8 mouse cellular contexts compared by ENCODE assay signal in genomic region chr1:93686245-93686960, GRCm38 (mm10). TPM values are rescaled to one million over a fixed set of nuclear protein-coding genes. Genes with fewer than 3 reads are reported as not detected.
DNase-seq lines count a peak whose midpoint lies in the region; ATAC-seq lines count a peak whose summit lies in the region.

No protein-coding gene starts in this region.

- intact Hi-C loops in heart, postnatal 14 days (cut with DNase I): loop anchor here (5.0 kb wide), 1 partner anchor 49 kb away; no protein-coding TSS in a partner anchor

- DNase-seq in Muller cell, postnatal 12 days (ENCODE audit: inconsistent ontology term): peak; percentile 77
- DNase-seq in cerebellum, adult 11 months: peak; percentile 29
- DNase-seq in heart, postnatal 14 days: peak; percentile 47 to 62
- peak; percentile 83 to 92 for DNase-seq in kidney, postnatal 4 days
- peak; percentile 71 for DNase-seq in ovary, postnatal 36 days (ENCODE audit: low spot score)

- peak overlapping the region; percentile 65 for H3K4me3 ChIP-seq in forebrain, embryonic 13.5 days
- peak overlapping the region; percentile 66 for H3K4me3 ChIP-seq in lung, embryonic 15.5 days

- H3K27me3 ChIP-seq in forebrain, embryonic 13.5 days: peaks cover 4% of the 10 kb centered on the region
- H3K27me3 ChIP-seq in lung, embryonic 15.5 days: no peaks in the 10 kb centered on the region

- H3K9me3 ChIP-seq in forebrain, embryonic 13.5 days (replicated peaks): no peaks in the 10 kb centered on the region
- H3K9me3 ChIP-seq in lung, embryonic 15.5 days: no peaks in the 10 kb centered on the region

- peak; percentile 92 for ATAC-seq in forebrain, embryonic 13.5 days
- peak; percentile 84 for ATAC-seq in lung, embryonic 15.5 days (ENCODE audit: borderline replicate concordance, extremely low read depth, low FRiP score, low TSS enrichment)
- no peak for ATAC-seq in monocyte, adult 5-6 weeks (replicated peaks; ENCODE audit: insufficient number of reproducible peaks, low FRiP score, low TSS enrichment, poor library complexity, severe bottlenecking)

- peak overlapping the region; percentile 84 for H3K4me2 ChIP-seq in forebrain, embryonic 13.5 days
- peak overlapping the region; percentile 89 for H3K4me2 ChIP-seq in lung, embryonic 15.5 days

- peak overlapping the region; percentile 83 for H3K9ac ChIP-seq in forebrain, embryonic 13.5 days
- peak overlapping the region; percentile 63 for H3K9ac ChIP-seq in lung, embryonic 15.5 days

- WGBS in forebrain, embryonic 13.5 days: 1% methylated on average over 51 of the region's 51 CpGs
- 3% methylated on average over 51 of the region's 51 CpGs for WGBS in lung, embryonic 15.5 days

- H3K27ac ChIP-seq in forebrain, embryonic 13.5 days: peak overlapping the region; percentile 78
- peak overlapping the region; percentile 72 for H3K27ac ChIP-seq in lung, embryonic 15.5 days

- H3K4me1 ChIP-seq in forebrain, embryonic 13.5 days: peaks cover 32% of the 10 kb centered on the region
- peaks cover 28% of the 10 kb centered on the region for H3K4me1 ChIP-seq in lung, embryonic 15.5 days

- H3K36me3 ChIP-seq in forebrain, embryonic 13.5 days (ENCODE audit: poor library complexity, severe bottlenecking): peaks cover 15% of the 10 kb centered on the region
- 0 out of 2 replicates have a peak, but pooled peaks cover 8% of the 10 kb centered on the region for H3K36me3 ChIP-seq in lung, embryonic 15.5 days

RNA-seq across cellular contexts. Expression of gene Bok, which starts 0.9 kb away (rescaled TPM):
- 65.3 and 75.9 TPM in 2 replicates for polyA plus RNA-seq in forebrain, embryonic 13.5 days (2015; fragmentation: Nextera tagmentation; extraction: Ambion mirVana)
- total RNA-seq in heart, postnatal 14 days (2021): 1 to 10 TPM; 4.5 to 5.5 TPM
- 87.3 and 89.9 TPM in 2 replicates for polyA plus RNA-seq in lung, embryonic 15.5 days (2015; fragmentation: Nextera tagmentation; extraction: Ambion mirVana)
- total RNA-seq in monocyte, adult 5-6 weeks (2017): not detected in 3 replicates

RNA-seq across cellular contexts. Expression of gene Stk25, which starts 27.9 kb away (rescaled TPM):
- 222 and 245 TPM in 2 replicates for polyA plus RNA-seq in forebrain, embryonic 13.5 days (2015; fragmentation: Nextera tagmentation; extraction: Ambion mirVana)
- 100 to 1,000 TPM in 1 of 2 experiments, 10 to 100 TPM in 1; 98.9 to 106 TPM for total RNA-seq in heart, postnatal 14 days (2021)
- 173 and 177 TPM in 2 replicates for polyA plus RNA-seq in lung, embryonic 15.5 days (2015; fragmentation: Nextera tagmentation; extraction: Ambion mirVana)
- total RNA-seq in monocyte, adult 5-6 weeks (2017): 26.7 to 48.0 TPM (median 46.0 TPM) in 3 replicates

Comparison
In these comparisons a context has a peak if more than half of its experiments do, and no peak if none do; other contexts are left out.
1. DNase-seq: peak in every context shown above with its lines; median percentile 88 in kidney, postnatal 4 days; 77 in Muller cell, postnatal 12 days; 71 in ovary, postnatal 36 days; 54 in heart, postnatal 14 days; 29 in cerebellum, adult 11 months.